In genomic region chr15:101802296-101802835, GRCm38 (mm10) we compare ENCODE assay signal across 21 mouse cellular contexts. TPM values are rescaled to one million over a fixed set of nuclear protein-coding genes. Genes with fewer than 3 reads are reported as not detected.
A peak's percentile ranks its signal among the peaks of the same experiment; 100 is the strongest.
DNase-seq lines count a peak whose midpoint lies in the region; ATAC-seq and TF ChIP-seq lines count a peak whose summit lies in the region.
"Had no signal": no experiment of that assay in that cellular context is flagged by ENCODE, and none has a peak within 500 bp of the region (broad histone marks: within the 10 kb centered on the region; RNA-seq: fewer than 3 reads in every experiment).

TSS of gene Krt73 (minus strand) at chr15:101802346.

- no peak within 1 kb of the TSS for H3K4me2 ChIP-seq in forebrain, embryonic 13.5 days
- no peak within 1 kb of the TSS for H3K4me2 ChIP-seq in forebrain, embryonic 11.5 days (ENCODE audit: low read depth, low read length, severe bottlenecking)
- no peak within 1 kb of the TSS for H3K4me2 ChIP-seq in midbrain, embryonic 14.5 days (ENCODE audit: low read length)
- H3K4me2 ChIP-seq: heart, embryonic 15.5 days; midbrain, embryonic 12.5 days; neural tube, embryonic 12.5 days had no signal

- peak within 1 kb of the TSS; percentile 65 for H3K27ac ChIP-seq in forebrain, embryonic 13.5 days
- no peak within 1 kb of the TSS for H3K27ac ChIP-seq in forebrain, embryonic 11.5 days (ENCODE audit: low read depth, low read length)
- no peak within 1 kb of the TSS for H3K27ac ChIP-seq in testis, adult 2 months (ENCODE audit: control insufficient read depth, insufficient read depth, low read depth, low read length)
- peak within 1 kb of the TSS; percentile 58; the same call in 1 of the 2 replicates for H3K27ac ChIP-seq in midbrain, embryonic 14.5 days (replicated peaks; ENCODE audit: low read depth, low read length)
- H3K27ac ChIP-seq: gastrocnemius, adult 2 months; heart, embryonic 15.5 days; midbrain, embryonic 12.5 days; neural tube, embryonic 12.5 days had no signal

- H3K9me3 ChIP-seq in forebrain, embryonic 13.5 days (replicated peaks): no peaks in the 10 kb centered on the region
- H3K9me3 ChIP-seq in forebrain, embryonic 11.5 days (ENCODE audit: control insufficient read depth, low read length): no peaks in the 10 kb centered on the region
- no peaks in the 10 kb centered on the region for H3K9me3 ChIP-seq in midbrain, embryonic 14.5 days (ENCODE audit: control insufficient read depth, low read length)
- H3K9me3 ChIP-seq: heart, embryonic 15.5 days; midbrain, embryonic 12.5 days; neural tube, embryonic 12.5 days had no signal

- 0 out of 2 replicates have a peak, but pooled peaks have one; percentile 27 for ATAC-seq in forebrain, embryonic 13.5 days
- ATAC-seq in forebrain, embryonic 11.5 days (replicated peaks; ENCODE audit: low FRiP score): no peak
- no peak for ATAC-seq in midbrain, embryonic 14.5 days (ENCODE audit: low FRiP score, low TSS enrichment)

- no peaks in the 10 kb centered on the region for H3K27me3 ChIP-seq in forebrain, embryonic 13.5 days
- H3K27me3 ChIP-seq in forebrain, embryonic 11.5 days (ENCODE audit: control insufficient read depth, insufficient read depth, low read length): no peaks in the 10 kb centered on the region
- no peaks in the 10 kb centered on the region for H3K27me3 ChIP-seq in testis, adult 2 months (ENCODE audit: control insufficient read depth, insufficient read depth, low read length)
- no peaks in the 10 kb centered on the region for H3K27me3 ChIP-seq in midbrain, embryonic 14.5 days (ENCODE audit: control insufficient read depth, insufficient read depth, low read length)
- H3K27me3 ChIP-seq: midbrain, embryonic 12.5 days; neural tube, embryonic 12.5 days had no signal

- no peak for TF ChIP-seq POLR2A in testis, adult 2 months (IDR thresholded peaks at IDR 0.05; ENCODE audit: control insufficient read depth, low read depth, low read length)

- no peak for TF ChIP-seq CTCF in testis, adult 2 months (IDR thresholded peaks at IDR 0.05; ENCODE audit: control insufficient read depth, insufficient read depth, insufficient replicate concordance, low read depth, low read length)

- no peaks in the 10 kb centered on the region for H3K36me3 ChIP-seq in forebrain, embryonic 13.5 days (ENCODE audit: poor library complexity, severe bottlenecking)
- H3K36me3 ChIP-seq in forebrain, embryonic 11.5 days (ENCODE audit: control insufficient read depth, insufficient read depth, low read length): no peaks in the 10 kb centered on the region
- H3K36me3 ChIP-seq in testis, adult 2 months (ENCODE audit: control insufficient read depth, insufficient read depth, low read length): no peaks in the 10 kb centered on the region
- no peaks in the 10 kb centered on the region for H3K36me3 ChIP-seq in midbrain, embryonic 14.5 days (ENCODE audit: control insufficient read depth, insufficient read depth, low read length)
- H3K36me3 ChIP-seq: heart, embryonic 15.5 days; midbrain, embryonic 12.5 days; neural tube, embryonic 12.5 days had no signal

- H3K4me3 ChIP-seq in forebrain, embryonic 13.5 days: no peak within 1 kb of the TSS
- no peak within 1 kb of the TSS for H3K4me3 ChIP-seq in forebrain, embryonic 11.5 days (ENCODE audit: low read depth, low read length)
- H3K4me3 ChIP-seq in testis, adult 2 months (ENCODE audit: control insufficient read depth, low read depth, low read length): peak within 1 kb of the TSS; percentile 47
- H3K4me3 ChIP-seq in midbrain, embryonic 14.5 days (replicated peaks; ENCODE audit: low read depth, low read length): no peak within 1 kb of the TSS
- H3K4me3 ChIP-seq: gastrocnemius, adult 2 months; heart, embryonic 15.5 days; midbrain, embryonic 12.5 days; neural tube, embryonic 12.5 days had no signal

- no peak for DNase-seq in forebrain, embryonic 11.5 days (ENCODE audit: low spot score)
- DNase-seq in testis, postnatal 14 days (ENCODE audit: low spot score): no peak
- DNase-seq in midbrain, embryonic 14.5 days: peak; percentile 63
- DNase-seq in retina, postnatal 7 days (ENCODE audit: low read depth, low spot score): peak; percentile 84
- DNase-seq in spleen, postnatal 36 days (ENCODE audit: low spot score in 2 of 2): no peak
- no peak for DNase-seq in adrenal gland, postnatal 36 days
- DNase-seq: adrenal gland, postnatal 10 days; cerebellum, adult 9-10 months; gastrocnemius, adult 2 months; kidney, adult 2 months; kidney, postnatal 25 days; lung, adult 2 months; lung, postnatal 4 days; thymus, adult 2 months had no signal

- H3K9ac ChIP-seq in forebrain, embryonic 13.5 days: no peak within 1 kb of the TSS
- no peak within 1 kb of the TSS for H3K9ac ChIP-seq in forebrain, embryonic 11.5 days (ENCODE audit: low read length)
- no peak within 1 kb of the TSS for H3K9ac ChIP-seq in midbrain, embryonic 14.5 days (replicated peaks; ENCODE audit: low read length)
- H3K9ac ChIP-seq: heart, embryonic 15.5 days; midbrain, embryonic 12.5 days; neural tube, embryonic 12.5 days had no signal

- H3K4me1 ChIP-seq in forebrain, embryonic 13.5 days: peaks cover 20% of the 10 kb centered on the region
- H3K4me1 ChIP-seq in forebrain, embryonic 11.5 days (replicated peaks; ENCODE audit: control insufficient read depth, insufficient read depth, low read length): no peaks in the 10 kb centered on the region
- no peaks in the 10 kb centered on the region for H3K4me1 ChIP-seq in testis, adult 2 months (ENCODE audit: control insufficient read depth, insufficient read depth, low read length)
- peaks cover 19% of the 10 kb centered on the region for H3K4me1 ChIP-seq in midbrain, embryonic 14.5 days (ENCODE audit: control insufficient read depth, insufficient read depth, low read length)
- H3K4me1 ChIP-seq: heart, embryonic 15.5 days had no signal

- 64% methylated on average over 6 of the region's 6 CpGs for WGBS in forebrain, embryonic 13.5 days
- 80% methylated on average over 6 of the region's 6 CpGs for WGBS in forebrain, embryonic 11.5 days
- 62% methylated on average over 6 of the region's 6 CpGs for WGBS in midbrain, embryonic 14.5 days

RNA-seq across cellular contexts. Expression of gene Krt73, which starts in this region (rescaled TPM):
- 0.59 and 0.66 TPM in 2 replicates for polyA plus RNA-seq in forebrain, embryonic 13.5 days (2015; fragmentation: Nextera tagmentation; extraction: Ambion mirVana)
- polyA plus RNA-seq in forebrain, embryonic 11.5 days (2014; fragmentation: Nextera tagmentation; extraction: Ambion mirVana): 0.12 TPM in 1 of 2 replicates, not detected in the other
- polyA plus RNA-seq in testis, adult 2 months (2012; rRNA removed): 1.4 and 1.6 TPM in 2 replicates
- 1.1 and 2.0 TPM in 2 replicates for polyA plus RNA-seq in midbrain, embryonic 14.5 days (2014; fragmentation: Nextera tagmentation; extraction: Ambion mirVana)
- total RNA-seq in adrenal gland, postnatal 36 days (2021): not detected
- total RNA-seq: adrenal gland, postnatal 10 days; gastrocnemius, adult 2 months; granulocyte monocyte progenitor cell, adult 5-6 weeks; liver, adult 2 months had no signal
- polyA plus RNA-seq: heart, embryonic 15.5 days; kidney, adult 2 months; liver, adult 2 months; lung, adult 2 months had no signal

Comparison
In these comparisons a context has a peak if more than half of its experiments do, and no peak if none do; other contexts are left out.
1. Peak in ATAC-seq and H3K27ac ChIP-seq in forebrain, embryonic 13.5 days; RNA of the gene not detected or under 1 TPM.
2. DNase-seq: peak in midbrain, embryonic 14.5 days (single experiment) and retina, postnatal 7 days (single experiment); none in forebrain, embryonic 11.5 days (single experiment), testis, postnatal 14 days (single experiment), spleen, postnatal 36 days (0 of 2) and adrenal gland, postnatal 36 days (0 of 2).